Mouse (Mus musculus): ENCODE results near the gene Tubd1.

Gene Tubd1

DNA sequence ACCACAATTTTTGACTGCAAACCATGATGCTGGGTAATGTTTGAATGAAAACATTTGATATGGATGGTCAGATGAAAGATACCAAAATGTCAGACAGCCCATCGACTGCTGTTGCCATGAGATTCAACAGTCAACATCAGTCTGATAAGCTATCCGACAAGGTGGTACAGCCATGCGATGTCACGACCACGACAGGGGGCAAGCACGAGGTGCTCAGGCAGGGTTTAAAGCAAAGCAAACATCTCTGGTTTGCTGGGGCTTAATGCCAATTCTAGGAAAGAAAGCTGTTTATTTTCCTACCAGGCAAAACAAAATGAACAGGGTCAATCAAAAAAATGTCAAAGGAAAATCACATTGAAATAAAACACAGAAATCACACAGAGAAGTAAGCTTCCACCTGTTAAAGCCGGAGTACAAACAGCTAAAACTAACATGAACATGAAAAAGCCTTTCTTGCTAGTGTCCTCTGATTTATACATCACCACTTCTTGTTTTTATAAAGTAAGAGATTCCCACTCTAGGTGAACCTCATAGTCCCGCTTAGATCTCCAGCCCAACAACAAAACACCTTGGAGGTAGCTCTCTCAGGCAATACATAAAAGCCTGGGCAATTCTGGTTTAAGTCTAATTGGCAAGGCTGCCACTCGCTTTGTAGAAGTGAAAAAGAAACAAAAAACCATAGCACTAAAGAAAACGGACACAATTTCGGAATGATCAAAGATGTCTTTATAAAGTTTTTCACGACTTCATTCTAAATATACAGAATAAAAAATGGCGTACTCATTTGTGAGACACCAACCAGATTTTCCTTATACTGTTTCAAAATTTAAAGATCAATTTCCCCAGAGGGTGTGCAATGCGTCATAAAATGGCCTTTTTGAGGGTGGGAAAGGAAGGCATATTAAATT is 39.5 kb downstream of the Tubd1 start:
- DNase-seq (ENCODE audit: low spot score), result no peak

- DNase-seq (ENCODE audit: low spot score), result no peak
Observed at GRCm38 (mm10) chr11:86584898-86585597, 40.3 kb downstream of the Tubd1 start.

GRCm38 (mm10) chr11:86585598-86585984 is 40.8 kb downstream of the Tubd1 start:
- no peak for DNase-seq (ENCODE audit: low spot score)

GRCm38 (mm10) chr11:86586177-86586867 is 41.5 kb downstream of the Tubd1 start:
- no peak for DNase-seq (ENCODE audit: low spot score)

- peak; percentile 69 for DNase-seq (ENCODE audit: low spot score)
Observed at GRCm38 (mm10) chr11:86586868-86587792, 42.3 kb downstream of the Tubd1 start.

DNA sequence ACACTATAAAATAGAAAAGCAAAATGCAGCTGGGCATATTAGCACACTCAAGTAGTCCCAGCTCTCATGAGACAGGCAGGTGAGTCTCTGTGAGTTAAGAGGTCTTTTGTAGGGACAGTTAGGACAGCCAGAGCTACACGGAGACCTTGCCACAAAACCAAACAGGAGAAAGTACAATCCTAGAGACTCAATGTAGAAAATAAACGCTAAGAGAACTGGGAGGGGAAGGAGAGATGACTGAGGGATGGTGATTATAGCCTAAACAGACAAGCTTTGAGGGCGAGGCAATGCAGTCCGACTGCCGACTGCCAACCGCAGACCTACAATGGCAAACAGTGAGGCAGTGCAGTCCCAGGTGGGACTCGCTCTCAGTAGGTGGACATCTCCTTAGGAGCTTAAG is 43.0 kb downstream of the Tubd1 start:
- DNase-seq (ENCODE audit: low spot score), result no peak

- no peak for DNase-seq (ENCODE audit: low spot score)
Observed at GRCm38 (mm10) chr11:86588583-86589298, 44.0 kb downstream of the Tubd1 start.

DNA sequence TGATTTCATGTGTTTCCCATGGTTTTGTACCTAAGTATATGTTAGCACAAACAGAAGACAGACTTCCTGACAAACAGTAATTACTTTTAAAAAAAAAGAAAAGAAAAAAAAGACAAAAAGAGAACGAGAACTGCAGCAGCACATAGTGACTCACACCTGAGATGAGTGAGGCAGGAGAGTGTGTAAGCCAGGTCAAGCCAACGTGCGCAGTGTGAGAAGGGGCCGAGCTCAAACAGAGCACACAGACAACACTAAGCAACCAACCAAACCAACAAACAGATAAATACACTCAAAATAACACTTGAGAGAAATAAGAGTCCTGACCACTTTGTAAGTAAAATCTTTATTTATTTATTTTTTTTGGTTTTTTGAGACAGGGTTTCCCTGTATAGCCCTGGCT is 45.3 kb downstream of the Tubd1 start:
- no peak for DNase-seq (ENCODE audit: low spot score)

DNA sequence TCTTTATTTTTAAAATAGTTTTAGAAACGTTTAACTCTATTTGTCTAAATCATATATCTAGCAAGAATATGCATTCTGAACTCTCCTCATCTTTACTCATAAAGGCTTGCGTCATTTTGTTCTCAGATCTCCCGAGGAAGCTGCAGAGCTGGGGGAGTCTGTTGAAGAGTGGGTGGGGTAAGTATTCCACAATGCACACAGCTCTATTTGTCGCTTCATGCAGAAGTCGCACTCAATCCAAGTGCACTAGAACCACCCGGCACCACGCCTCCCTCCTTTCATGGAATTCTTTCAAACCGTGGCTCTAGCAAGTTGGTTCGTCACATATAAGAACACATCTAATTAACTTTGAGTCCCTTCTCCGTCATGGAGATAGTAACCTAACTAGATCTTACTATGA is 45.8 kb downstream of the Tubd1 start:
- DNase-seq (ENCODE audit: low spot score), result no peak

GRCm38 (mm10) chr11:86591301-86591845 is 46.6 kb downstream of the Tubd1 start:
- no peak for DNase-seq (ENCODE audit: low spot score)

GRCm38 (mm10) chr11:86591931-86592616 is 47.3 kb downstream of the Tubd1 start:
- no peak for DNase-seq (ENCODE audit: low spot score)

DNA sequence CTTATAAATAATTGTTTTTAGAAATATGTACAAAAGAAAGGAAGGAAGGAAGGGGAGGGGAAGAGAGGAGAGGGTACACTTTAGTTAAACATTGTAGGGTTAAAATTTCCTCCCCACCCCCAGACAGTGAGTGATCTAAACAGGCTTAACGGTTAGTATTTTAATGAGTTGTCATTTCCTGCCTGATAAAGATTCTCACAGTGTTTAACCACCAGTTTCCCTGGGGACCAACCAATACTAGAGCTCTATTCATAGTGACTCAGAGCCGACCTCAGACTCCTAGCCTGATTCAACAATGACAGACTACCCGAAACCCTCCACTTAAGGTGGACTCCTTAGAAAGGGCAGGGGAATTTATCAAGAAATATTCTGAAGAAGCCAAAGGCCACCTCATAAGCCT is 48.2 kb downstream of the Tubd1 start:
- DNase-seq (ENCODE audit: low spot score), result no peak

DNA sequence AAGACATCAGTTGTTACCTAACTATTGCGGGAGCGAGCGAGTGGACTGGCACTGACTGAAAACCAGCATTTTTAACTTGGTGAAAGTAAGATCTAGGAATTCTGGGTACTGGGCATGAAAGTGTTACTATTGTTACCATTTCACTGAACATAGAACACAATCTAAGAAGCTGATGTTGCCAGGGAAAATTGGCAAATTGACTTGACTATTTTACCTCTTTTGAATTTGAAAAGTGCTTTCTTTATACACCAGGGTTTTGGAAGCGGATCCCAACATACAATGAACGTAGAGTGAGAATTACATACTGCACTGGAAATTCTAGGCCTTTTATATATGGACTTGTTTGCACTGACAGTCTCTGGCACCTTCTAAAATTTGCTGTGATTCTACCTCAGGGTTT is 48.7 kb downstream of the Tubd1 start:
- DNase-seq (ENCODE audit: low spot score), result no peak

GRCm38 (mm10) chr11:86594188-86594876 is 49.5 kb downstream of the Tubd1 start:
- DNase-seq (ENCODE audit: low spot score), result no peak

- no peak for DNase-seq (ENCODE audit: low spot score)
Observed at GRCm38 (mm10) chr11:86595366-86595765, 50.6 kb downstream of the Tubd1 start.

- peak; percentile 67 for DNase-seq (ENCODE audit: low spot score)
Observed at GRCm38 (mm10) chr11:86596187-86596960, 51.6 kb downstream of the Tubd1 start.

- DNase-seq (ENCODE audit: low spot score), result no peak
Observed at GRCm38 (mm10) chr11:86596976-86597375, 52.2 kb downstream of the Tubd1 start.

DNA sequence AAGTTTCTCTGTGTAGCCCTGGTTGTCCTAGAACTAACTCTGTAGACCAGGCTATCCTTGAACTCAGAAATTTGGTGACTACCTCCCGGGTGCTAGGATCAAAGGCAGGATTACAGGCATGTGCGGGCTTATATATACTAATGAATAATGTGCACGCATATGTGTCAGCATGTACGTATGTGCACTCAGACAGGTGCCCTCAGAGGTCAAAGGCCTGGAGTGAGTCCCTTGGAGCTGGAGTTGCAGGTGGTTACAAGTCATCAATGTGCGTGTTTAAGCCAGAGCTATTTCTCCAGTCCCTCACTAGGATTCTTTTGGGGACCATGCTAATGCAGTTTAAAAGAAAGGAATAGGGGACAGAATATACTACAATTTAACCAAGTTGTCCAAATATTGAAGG is 53.4 kb downstream of the Tubd1 start:
- DNase-seq (ENCODE audit: low spot score), result no peak

DNA sequence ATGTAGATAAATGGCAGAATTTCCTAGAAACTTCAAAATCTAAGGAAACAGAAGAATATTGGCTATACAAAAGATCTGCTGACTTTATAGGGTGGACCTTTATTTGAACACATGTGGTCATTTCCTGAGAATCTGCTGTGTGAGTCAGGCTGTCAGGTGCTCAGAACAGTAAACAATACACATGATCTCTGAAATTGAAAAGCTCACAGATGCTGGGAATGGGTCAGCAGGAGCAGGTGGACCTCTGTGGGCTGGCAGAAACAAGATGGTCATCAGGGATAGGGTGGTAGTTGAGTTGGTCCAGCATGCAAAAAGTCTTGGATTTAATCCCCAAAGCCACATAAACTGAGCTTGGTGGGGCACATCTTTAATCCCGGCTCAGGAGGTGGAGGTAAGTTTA is 53.8 kb downstream of the Tubd1 start:
- DNase-seq (ENCODE audit: low spot score), result no peak
